12 mouse cellular contexts compared by ENCODE assay signal in the genomic region with DNA sequence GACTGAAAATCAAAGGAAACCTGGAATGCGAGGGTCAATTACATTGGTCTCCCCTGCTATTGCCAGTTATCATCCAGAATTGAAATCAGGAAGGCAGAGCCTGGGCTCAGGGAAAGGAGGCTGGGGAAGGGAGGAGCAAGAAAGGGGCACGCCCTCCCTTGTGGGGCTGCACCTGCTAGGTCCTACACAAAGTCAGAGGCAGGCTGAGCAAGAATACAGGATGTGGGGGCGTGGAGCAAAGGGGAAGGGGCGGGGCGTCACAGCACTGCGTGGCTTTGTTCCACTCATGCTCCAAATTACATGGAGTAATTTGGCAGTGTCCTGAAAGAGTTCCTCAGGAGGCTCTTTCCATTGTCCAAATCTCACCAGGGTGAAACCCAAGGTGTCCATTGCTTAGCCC.
DNase-seq lines count a peak whose midpoint lies in the region; ATAC-seq and TF ChIP-seq lines count a peak whose summit lies in the region.
"Had no signal": no experiment of that assay in that cellular context is flagged by ENCODE, and none has a peak within 500 bp of the region (broad histone marks: within the 10 kb centered on the region; RNA-seq: fewer than 3 reads in every experiment).

No protein-coding gene starts in this region.

- no peaks in the 10 kb centered on the region for H3K36me3 ChIP-seq in kidney, embryonic 15.5 days
- H3K36me3 ChIP-seq in ES-E14 (ENCODE audit: control insufficient read depth, insufficient read depth, low read length, poor library complexity, severe bottlenecking): no peaks in the 10 kb centered on the region
- no peaks in the 10 kb centered on the region for H3K36me3 ChIP-seq in forebrain, embryonic 14.5 days (ENCODE audit: control insufficient read depth, insufficient read depth, low read length)
- H3K36me3 ChIP-seq in midbrain, embryonic 15.5 days (replicated peaks): no peaks in the 10 kb centered on the region
- H3K36me3 ChIP-seq: embryonic facial prominence, embryonic 12.5 days had no signal

- H3K4me1 ChIP-seq in kidney, embryonic 15.5 days: 0 out of 2 replicates have a peak, but pooled peaks cover 3% of the 10 kb centered on the region
- H3K4me1 ChIP-seq in ES-E14 (ENCODE audit: control insufficient read depth in 2 of 2, insufficient read depth in 2 of 2, low read length in 2 of 2, poor library complexity in 1 of 2): no peaks in the 10 kb centered on the region
- peaks cover 14% of the 10 kb centered on the region for H3K4me1 ChIP-seq in forebrain, embryonic 14.5 days (ENCODE audit: control insufficient read depth, insufficient read depth, low read length)
- H3K4me1 ChIP-seq in midbrain, embryonic 15.5 days: peaks cover 23% of the 10 kb centered on the region
- H3K4me1 ChIP-seq: embryonic facial prominence, embryonic 12.5 days had no signal

- DNase-seq in kidney, adult 8-10 months: no peak
- peak; percentile 50 for DNase-seq in ES-E14 (ENCODE audit: low read depth, low spot score)
- peak; percentile 37 for DNase-seq in forebrain, embryonic 14.5 days (ENCODE audit: low spot score)
- DNase-seq in B cell, adult 2 months: no peak
- DNase-seq in cerebellum, adult 9-10 months: no peak
- no peak for DNase-seq in adrenal gland, adult (ENCODE audit: inconsistent age in 2 of 2, low spot score in 1 of 2)
- DNase-seq: gastrocnemius, adult 2 months had no signal

- no peak overlapping the region for H3K4me3 ChIP-seq in kidney, embryonic 15.5 days (replicated peaks)
- peak overlapping the region in 1 of 2 experiments; percentile 37; a peak in 2 of 4 replicates for H3K4me3 ChIP-seq in ES-E14 (ENCODE audit: insufficient read depth in 1 of 2, low read depth in 1 of 2, low read length in 2 of 2, poor library complexity in 1 of 2, severe bottlenecking in 1 of 2)
- H3K4me3 ChIP-seq in forebrain, embryonic 14.5 days (ENCODE audit: low read depth, low read length): no peak overlapping the region
- no peak overlapping the region for H3K4me3 ChIP-seq in midbrain, embryonic 15.5 days
- H3K4me3 ChIP-seq: embryonic facial prominence, embryonic 12.5 days; gastrocnemius, adult 2 months; myocyte had no signal

- no peak overlapping the region for H3K27ac ChIP-seq in kidney, embryonic 15.5 days
- H3K27ac ChIP-seq in ES-E14 (ENCODE audit: insufficient read depth, low read depth, low read length, poor library complexity, severe bottlenecking): no peak overlapping the region
- H3K27ac ChIP-seq in forebrain, embryonic 14.5 days (ENCODE audit: low read depth, low read length): peak overlapping the region; percentile 77
- H3K27ac ChIP-seq in midbrain, embryonic 15.5 days: peak overlapping the region; percentile 72
- H3K27ac ChIP-seq: embryonic facial prominence, embryonic 12.5 days; gastrocnemius, adult 2 months; kidney, postnatal 0 days had no signal

- ATAC-seq in kidney, embryonic 15.5 days (replicated peaks; ENCODE audit: low FRiP score): 0 out of 2 replicates have a peak, but pooled peaks have one; percentile 18
- ATAC-seq in forebrain, embryonic 14.5 days: peak; percentile 70
- peak; percentile 51 for ATAC-seq in midbrain, embryonic 15.5 days (replicated peaks)

- in situ Hi-C loops in ES-E14 (cut with MboI; ENCODE audit: low sequenced_read_pairs in 2 of 2, unreplicated experiment in 2 of 2): no loop called here

- WGBS in kidney, embryonic 15.5 days: 42% methylated on average over 6 of the region's 6 CpGs
- WGBS in forebrain, embryonic 14.5 days: 32% methylated on average over 6 of the region's 6 CpGs
- 53% methylated on average over 6 of the region's 6 CpGs for WGBS in midbrain, embryonic 15.5 days

- no peaks in the 10 kb centered on the region for H3K27me3 ChIP-seq in kidney, embryonic 15.5 days
- no peaks in the 10 kb centered on the region for H3K27me3 ChIP-seq in forebrain, embryonic 14.5 days (replicated peaks; ENCODE audit: control insufficient read depth, insufficient read depth, low read length)
- no peaks in the 10 kb centered on the region for H3K27me3 ChIP-seq in midbrain, embryonic 15.5 days (replicated peaks)
- H3K27me3 ChIP-seq: embryonic facial prominence, embryonic 12.5 days had no signal

- H3K4me2 ChIP-seq in kidney, embryonic 15.5 days: no peak overlapping the region
- no peak overlapping the region for H3K4me2 ChIP-seq in forebrain, embryonic 14.5 days (ENCODE audit: low read length)
- no peak overlapping the region for H3K4me2 ChIP-seq in midbrain, embryonic 15.5 days
- H3K4me2 ChIP-seq: embryonic facial prominence, embryonic 12.5 days had no signal

- H3K9me3 ChIP-seq in kidney, embryonic 15.5 days (replicated peaks): no peaks in the 10 kb centered on the region
- no peaks in the 10 kb centered on the region for H3K9me3 ChIP-seq in ES-E14 (ENCODE audit: control insufficient read depth, insufficient read depth, low read depth, low read length)
- H3K9me3 ChIP-seq in forebrain, embryonic 14.5 days (replicated peaks; ENCODE audit: control insufficient read depth, low read length): no peaks in the 10 kb centered on the region
- H3K9me3 ChIP-seq in midbrain, embryonic 15.5 days: no peaks in the 10 kb centered on the region
- H3K9me3 ChIP-seq: embryonic facial prominence, embryonic 12.5 days had no signal

- H3K9ac ChIP-seq in kidney, embryonic 15.5 days: no peak overlapping the region
- H3K9ac ChIP-seq in ES-E14 (ENCODE audit: insufficient read depth, low read depth, low read length, poor library complexity, severe bottlenecking): no peak overlapping the region
- no peak overlapping the region for H3K9ac ChIP-seq in forebrain, embryonic 14.5 days (ENCODE audit: low read length)
- no peak overlapping the region for H3K9ac ChIP-seq in midbrain, embryonic 15.5 days
- H3K9ac ChIP-seq: embryonic facial prominence, embryonic 12.5 days had no signal

TF ChIP-seq in ES-E14, 5 proteins besides CTCF, POLR2A, EP300 and RAD21:
- TF ChIP-seq CHD2 (IDR thresholded peaks at IDR 0.05; ENCODE audit: low read depth, low read length) (no peak), HCFC1 (IDR thresholded peaks at IDR 0.05; ENCODE audit: borderline replicate concordance, insufficient read depth, low read length) (no peak), ZNF384 (IDR thresholded peaks at IDR 0.05; ENCODE audit: low read depth, low read length) (no peak), ZC3H11A (IDR thresholded peaks at IDR 0.05; ENCODE audit: borderline replicate concordance, low read depth, low read length) (no peak), MAFK (IDR thresholded peaks at IDR 0.05; ENCODE audit: insufficient read depth, low read depth, low read length) (no peak)

Comparison
In these comparisons a context has a peak if more than half of its experiments do, and no peak if none do; other contexts are left out.
1. ATAC-seq: peak in every context shown above with its lines; median percentile 70 in forebrain, embryonic 14.5 days; 51 in midbrain, embryonic 15.5 days; 18 in kidney, embryonic 15.5 days.
2. H3K27ac ChIP-seq: peak in forebrain, embryonic 14.5 days (single experiment) and midbrain, embryonic 15.5 days (single experiment); none in kidney, embryonic 15.5 days (single experiment) and ES-E14 (single experiment).
3. DNase-seq: peak in ES-E14 (single experiment) and forebrain, embryonic 14.5 days (single experiment); none in kidney, adult 8-10 months (0 of 2), B cell, adult 2 months (0 of 2), cerebellum, adult 9-10 months (single experiment) and adrenal gland, adult (0 of 2).